Mouse (Mus musculus) activated CD4-positive, CD25-positive, alpha-beta regulatory T cell, adult 4 months (primary cell): Measurements from ENCODE around the gene Suclg1. TPM values are rescaled to one million over a fixed set of nuclear protein-coding genes. Genes with fewer than 3 reads are reported as not detected.
A peak's percentile ranks its signal among the peaks of the same experiment; 100 is the strongest.

Experiments used
- ATAC-seq: one replicate; pipeline ENCODE4 v1.8.0; 2017
- polyA plus RNA-seq, 2 experiments: library from polyadenylated mRNA; unstranded; fragments of 100-300 nt; shearing (Covaris generic); gene quantifications; one replicate each; pipeline ENCODE4 v1.2.1; 2017

The Suclg1 gene
- polyA plus RNA-seq, 2 experiments from 2014 or later, result 126 to 143 TPM

- no peak for ATAC-seq
Observed at GRCm38 (mm10) chr6:73251336-73251735, 3.2 kb downstream of the Suclg1 start.

GRCm38 (mm10) chr6:73252396-73252795 is 4.2 kb downstream of the Suclg1 start:
- no peak for ATAC-seq

- ATAC-seq, result no peak
Observed at GRCm38 (mm10) chr6:73253006-73253405, 4.8 kb downstream of the Suclg1 start.

GRCm38 (mm10) chr6:73253584-73253983 is 5.4 kb downstream of the Suclg1 start:
- no peak for ATAC-seq

GRCm38 (mm10) chr6:73254307-73255228 is 6.4 kb downstream of the Suclg1 start:
- peak; percentile 68 for ATAC-seq

GRCm38 (mm10) chr6:73257068-73257467 is 8.9 kb downstream of the Suclg1 start:
- ATAC-seq, result no peak

- ATAC-seq, result no peak
Observed at GRCm38 (mm10) chr6:73260110-73260509, 11.9 kb downstream of the Suclg1 start.

- ATAC-seq, result no peak
Observed at GRCm38 (mm10) chr6:73264801-73265200, 16.6 kb downstream of the Suclg1 start.

GRCm38 (mm10) chr6:73267738-73268311 is 19.6 kb downstream of the Suclg1 start:
- no peak for ATAC-seq

- ATAC-seq, result no peak
Observed at GRCm38 (mm10) chr6:73269374-73269773, 21.2 kb downstream of the Suclg1 start.

GRCm38 (mm10) chr6:73271546-73272091 is 23.4 kb downstream of the Suclg1 start:
- no peak for ATAC-seq

GRCm38 (mm10) chr6:73275002-73275401 is 26.8 kb downstream of the Suclg1 start:
- no peak for ATAC-seq

GRCm38 (mm10) chr6:73279681-73280080 is 31.5 kb downstream of the Suclg1 start:
- no peak for ATAC-seq

- no peak for ATAC-seq
Observed at GRCm38 (mm10) chr6:73280546-73281115, 32.4 kb downstream of the Suclg1 start.

- no peak for ATAC-seq
Observed at GRCm38 (mm10) chr6:73286326-73286725, 38.1 kb downstream of the Suclg1 start.

GRCm38 (mm10) chr6:73306837-73307236 is 58.7 kb downstream of the Suclg1 start:
- ATAC-seq, result no peak

GRCm38 (mm10) chr6:73308685-73309520 is 60.7 kb downstream of the Suclg1 start:
- ATAC-seq, result no peak

- no peak for ATAC-seq
Observed at GRCm38 (mm10) chr6:73311335-73311734, 63.2 kb downstream of the Suclg1 start.

- no peak for ATAC-seq
Observed at GRCm38 (mm10) chr6:73311786-73312185, 63.6 kb downstream of the Suclg1 start.

- no peak for ATAC-seq
Observed at GRCm38 (mm10) chr6:73314923-73315603, 66.9 kb downstream of the Suclg1 start.

GRCm38 (mm10) chr6:73322306-73322705 is 74.1 kb downstream of the Suclg1 start:
- no peak for ATAC-seq
